Mouse (Mus musculus): ENCODE measurements around the gene Grb14.

The Grb14 gene

DNA sequence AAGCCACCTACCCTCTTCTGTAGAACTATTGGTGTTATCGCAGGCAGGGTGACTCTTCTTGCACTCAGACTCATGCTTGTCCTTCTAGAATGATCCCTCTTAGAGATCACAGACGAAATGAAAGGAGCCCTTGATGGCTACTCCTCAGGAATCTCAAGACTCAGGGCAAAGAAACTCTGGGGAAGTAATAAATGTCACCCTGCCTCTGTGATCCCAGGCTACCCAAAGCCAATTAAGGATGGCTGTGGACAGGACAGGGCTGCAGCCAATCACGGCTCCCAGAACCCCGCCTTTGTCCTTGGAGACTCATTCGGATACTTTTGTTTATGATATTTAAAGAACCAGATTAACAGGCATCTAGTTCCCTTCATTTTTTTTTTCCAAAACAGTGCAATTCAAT is 49.2 kb downstream of the Grb14 start:
- in situ Hi-C loops (cut with MboI; ENCODE audit: unreplicated experiment in 2 of 2) = no loop called here

DNA sequence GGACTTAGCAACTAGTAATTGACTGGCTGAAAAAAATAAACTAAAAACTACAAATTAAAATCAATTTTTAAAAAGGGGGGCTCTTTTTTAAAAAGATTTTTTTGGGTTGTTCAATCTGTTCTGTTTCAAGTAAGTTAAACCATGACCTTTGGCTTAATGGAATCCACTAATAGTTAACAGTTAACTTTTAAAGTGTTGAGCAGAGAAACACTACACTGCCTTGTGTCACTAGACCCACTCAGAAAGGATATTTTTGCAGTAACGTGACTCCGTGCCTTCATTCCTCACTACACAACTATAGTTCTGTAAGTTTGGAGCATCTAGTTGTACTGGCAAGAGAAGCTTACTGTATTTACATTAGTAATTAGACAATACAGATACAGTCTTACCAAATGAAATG is 50.2 kb downstream of the Grb14 start:
- in situ Hi-C loops (cut with MboI; ENCODE audit: unreplicated experiment in 2 of 2) = loop anchor here (5.0 to 25.0 kb wide), 3 partner anchors 153 to 588 kb away; partner anchors contain the start of gene Scn3a (in 1 of the 2)

DNA sequence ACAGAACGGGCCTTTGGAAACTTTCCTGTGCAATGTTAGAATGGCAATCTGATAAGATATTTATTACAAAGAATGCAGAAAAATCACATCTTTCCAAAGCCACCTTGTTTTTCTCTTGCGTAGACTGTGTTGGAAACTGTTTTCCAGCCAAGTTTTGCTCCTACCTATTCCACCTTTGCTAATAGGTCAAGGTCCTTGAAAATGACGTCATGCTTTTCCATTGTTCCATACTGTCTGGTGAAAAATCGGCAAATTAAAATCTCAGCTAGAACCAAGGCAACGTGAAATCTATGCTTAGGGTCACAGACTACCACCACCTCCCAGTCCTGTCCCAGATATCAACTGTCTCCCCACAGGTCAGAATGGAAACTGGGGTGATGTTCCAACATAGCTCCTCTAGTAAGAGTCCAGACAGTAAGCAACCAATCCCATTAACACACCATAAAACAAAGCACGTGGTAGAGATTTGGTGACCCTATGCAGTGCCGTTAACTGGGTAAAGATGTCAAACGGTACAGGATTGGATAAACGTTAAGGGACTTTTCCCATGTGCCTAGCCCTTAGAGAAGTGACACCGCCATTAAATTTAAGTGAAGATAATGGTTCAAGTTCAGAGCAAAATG is 50.9 kb downstream of the Grb14 start:
- in situ Hi-C loops (cut with MboI; ENCODE audit: unreplicated experiment in 2 of 2) = loop anchor here (5.0 to 25.0 kb wide), 3 partner anchors 153 to 588 kb away; partner anchors contain the start of gene Scn3a (in 1 of the 2)

DNA sequence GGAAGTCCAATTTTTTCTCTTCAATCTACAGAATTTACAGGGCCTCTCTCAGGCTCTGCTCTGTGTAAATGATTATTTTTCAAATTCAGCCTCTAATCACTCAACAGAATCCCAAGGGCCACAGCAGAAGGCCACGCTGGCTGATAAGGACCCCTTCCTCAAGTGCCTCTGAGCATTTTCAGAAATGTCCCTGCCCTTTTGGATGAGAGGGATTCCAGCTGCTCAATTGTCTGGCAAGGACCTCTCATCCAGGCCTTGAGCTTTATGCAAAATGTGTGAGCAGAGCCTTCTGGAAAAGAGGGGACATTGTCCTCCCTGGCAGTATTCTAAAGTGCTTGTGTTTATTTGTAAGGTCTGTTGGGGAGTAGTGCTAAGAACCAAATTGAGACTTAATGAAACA is 51.7 kb downstream of the Grb14 start:
- in situ Hi-C loops (cut with MboI; ENCODE audit: unreplicated experiment in 2 of 2) = loop anchor here (5.0 to 25.0 kb wide), 3 partner anchors 154 to 589 kb away; partner anchors contain the start of gene Scn3a (in 1 of the 2)

DNA sequence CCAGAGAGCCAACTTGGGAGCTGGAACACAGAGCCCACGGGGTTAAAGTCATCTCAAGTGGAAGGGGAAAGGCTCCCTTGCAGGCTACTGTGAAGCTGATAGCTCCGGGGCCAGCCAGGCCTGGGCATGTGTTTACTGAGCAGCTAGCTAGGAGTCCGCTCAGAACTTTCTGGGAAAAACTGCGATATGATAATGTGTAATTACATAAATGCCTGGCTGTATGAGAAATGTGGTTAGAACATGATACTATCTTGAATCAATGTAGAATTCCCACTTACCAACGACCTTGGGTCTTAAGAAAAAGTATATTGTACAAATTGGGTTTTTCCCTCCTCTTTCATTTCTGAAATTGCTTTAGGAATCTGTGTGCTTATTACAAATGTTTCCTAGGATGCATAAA is 53.0 kb downstream of the Grb14 start:
- in situ Hi-C loops (cut with MboI; ENCODE audit: unreplicated experiment in 2 of 2) = loop anchor here (5.0 to 25.0 kb wide), 3 partner anchors 155 to 590 kb away; partner anchors contain the start of gene Scn3a (in 1 of the 2)

DNA sequence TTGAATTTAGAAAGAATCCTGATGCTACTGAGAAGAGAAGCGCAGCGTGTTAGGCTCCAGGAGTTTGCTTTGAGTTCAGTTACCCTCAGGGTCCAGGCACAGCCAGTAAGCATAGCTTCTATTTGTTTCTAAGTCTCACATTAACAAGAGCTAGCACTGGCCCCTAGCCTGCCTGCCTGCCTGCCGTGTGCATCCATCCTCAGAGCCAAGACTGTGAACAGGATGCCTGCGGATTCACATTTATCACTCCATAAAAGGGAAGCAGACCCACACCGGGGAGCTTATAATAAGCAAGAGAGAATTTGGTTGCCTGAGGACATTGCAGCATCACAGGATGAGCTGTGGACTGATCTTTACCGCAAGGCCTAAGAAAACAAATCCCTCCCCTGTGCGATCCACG is 53.8 kb downstream of the Grb14 start:
- in situ Hi-C loops (cut with MboI; ENCODE audit: unreplicated experiment in 2 of 2) = loop anchor here (5.0 to 25.0 kb wide), 3 partner anchors 156 to 591 kb away; partner anchors contain the start of gene Scn3a (in 1 of the 2)

DNA sequence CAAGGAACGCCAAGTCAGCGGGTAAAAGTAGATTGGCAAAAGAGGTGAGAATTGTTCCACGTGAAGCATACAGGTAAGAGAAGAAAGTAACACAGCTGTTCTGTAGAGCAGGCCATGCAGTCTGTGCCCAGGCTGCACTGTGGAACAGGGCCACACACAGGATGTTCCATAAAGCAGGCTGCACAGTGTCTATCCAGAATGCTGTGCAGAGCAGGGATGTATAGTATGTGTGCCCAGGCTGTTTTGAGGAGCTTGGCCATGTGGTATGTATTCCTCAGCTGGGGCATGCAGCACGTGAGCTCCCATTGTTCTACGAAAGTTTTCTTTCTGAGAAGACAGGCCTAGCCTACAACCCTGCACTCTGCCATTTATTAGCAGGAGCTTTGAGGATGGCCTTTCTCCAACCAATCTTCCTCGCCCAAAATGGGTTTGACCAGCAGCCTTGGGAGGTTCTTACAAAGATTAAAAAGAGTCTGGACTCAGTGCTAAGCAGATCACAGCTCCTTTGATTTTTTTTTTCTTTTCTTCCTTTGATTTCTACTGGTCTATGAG is 57.8 kb downstream of the Grb14 start:
- in situ Hi-C loops (cut with MboI; ENCODE audit: unreplicated experiment in 2 of 2) = loop anchor here (25.0 kb wide), 2 partner anchors 445 to 595 kb away; partner anchors contain the start of gene Scn3a (in 1 of the 2)

DNA sequence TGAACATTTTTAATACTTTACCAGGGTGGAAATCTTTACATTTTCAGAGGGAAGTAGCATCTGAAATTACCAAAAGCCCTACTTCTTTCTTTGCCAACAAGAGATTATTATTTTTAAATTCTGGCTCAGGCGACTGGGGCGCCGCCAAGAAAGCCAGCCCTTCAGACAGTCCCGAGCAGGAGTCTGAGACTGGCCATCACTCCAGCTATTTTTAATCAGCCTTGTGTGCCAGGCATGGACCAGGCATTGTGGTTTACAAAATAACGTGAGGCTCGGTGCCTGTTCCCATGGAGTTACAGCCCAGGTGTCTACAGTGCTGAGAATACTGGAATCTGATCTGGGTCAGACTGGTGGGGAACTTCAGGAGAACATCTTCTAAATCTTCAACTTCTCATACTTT is 58.5 kb downstream of the Grb14 start:
- in situ Hi-C loops (cut with MboI; ENCODE audit: unreplicated experiment in 2 of 2) = loop anchor here (25.0 kb wide), 2 partner anchors 446 to 596 kb away; partner anchors contain the start of gene Scn3a (in 1 of the 2)

DNA sequence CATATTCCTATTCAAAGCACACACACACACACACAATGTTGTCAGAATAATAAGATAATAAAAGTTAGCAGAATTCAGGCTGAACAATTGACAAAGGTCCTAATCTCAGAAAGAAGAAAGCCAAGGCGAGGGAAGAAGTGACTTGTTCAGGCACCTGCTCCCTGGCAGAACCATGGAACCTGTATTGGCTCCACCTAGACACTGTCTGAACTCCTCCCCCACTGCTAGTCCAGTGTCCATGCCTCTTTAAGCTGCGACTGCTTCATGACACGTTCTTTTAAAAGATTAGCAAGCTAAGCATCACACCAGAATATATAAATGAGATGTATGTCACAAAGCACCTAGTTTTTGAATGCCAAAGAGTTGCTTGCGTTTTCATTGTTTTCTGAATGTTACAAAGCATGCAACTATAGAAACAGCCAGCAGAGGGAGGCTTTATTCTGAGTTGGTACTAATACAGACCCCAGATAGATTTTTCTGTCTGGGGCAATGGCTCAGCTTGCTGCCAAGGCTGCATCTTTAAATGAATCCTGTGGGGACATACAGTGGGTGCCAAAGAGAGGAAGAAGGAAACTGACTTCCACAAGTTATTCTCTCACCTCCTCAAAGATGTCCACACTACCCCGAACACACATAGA is 59.4 kb downstream of the Grb14 start:
- in situ Hi-C loops (cut with MboI; ENCODE audit: unreplicated experiment in 2 of 2) = loop anchor here (25.0 kb wide), 2 partner anchors 447 to 597 kb away; partner anchors contain the start of gene Scn3a (in 1 of the 2)

DNA sequence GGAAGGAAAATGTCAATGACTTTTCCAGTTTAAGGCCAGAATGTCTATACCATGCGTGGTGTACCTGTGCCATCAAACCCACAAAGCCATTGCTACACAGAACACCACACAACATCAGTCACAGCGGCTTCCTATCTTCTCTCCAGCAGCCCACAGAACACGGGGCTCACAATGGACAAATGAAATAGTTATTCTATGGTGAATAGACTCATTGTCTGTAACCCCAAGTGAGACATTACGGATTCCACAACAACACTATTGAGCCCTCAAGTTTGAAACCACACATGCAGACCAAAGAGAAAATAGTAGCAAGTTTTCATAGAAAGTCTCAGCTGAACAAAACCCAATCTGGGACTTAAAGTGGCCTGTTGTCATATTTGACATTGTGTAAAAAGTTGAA is 62.6 kb downstream of the Grb14 start:
- in situ Hi-C loops (cut with MboI; ENCODE audit: unreplicated experiment in 2 of 2) = loop anchor here (5.0 to 25.0 kb wide), 3 partner anchors 370 to 600 kb away; partner anchors contain the start of gene Scn3a (in 1 of the 2)

DNA sequence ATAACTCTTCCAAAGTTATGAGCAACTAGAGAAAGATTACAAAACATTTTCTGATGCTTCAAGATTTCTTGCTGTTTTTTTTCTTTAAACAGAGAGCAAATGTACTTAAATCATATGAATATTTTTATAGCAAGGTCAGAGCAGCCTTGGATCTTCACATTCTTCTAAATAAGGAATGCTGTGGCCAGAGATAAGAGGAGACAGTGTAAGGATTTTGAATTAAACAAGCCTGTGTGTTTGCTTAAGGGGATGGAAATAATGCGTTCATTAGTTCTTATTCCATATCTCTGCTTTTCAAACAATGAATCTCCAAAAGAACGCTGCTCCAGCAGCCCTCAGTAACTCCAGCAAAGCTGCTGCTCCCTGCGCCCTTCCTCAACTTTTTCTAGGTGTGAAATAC is 63.4 kb downstream of the Grb14 start:
- in situ Hi-C loops (cut with MboI; ENCODE audit: unreplicated experiment in 2 of 2) = loop anchor here (5.0 to 25.0 kb wide), 3 partner anchors 371 to 601 kb away; partner anchors contain the start of gene Scn3a (in 1 of the 2)

DNA sequence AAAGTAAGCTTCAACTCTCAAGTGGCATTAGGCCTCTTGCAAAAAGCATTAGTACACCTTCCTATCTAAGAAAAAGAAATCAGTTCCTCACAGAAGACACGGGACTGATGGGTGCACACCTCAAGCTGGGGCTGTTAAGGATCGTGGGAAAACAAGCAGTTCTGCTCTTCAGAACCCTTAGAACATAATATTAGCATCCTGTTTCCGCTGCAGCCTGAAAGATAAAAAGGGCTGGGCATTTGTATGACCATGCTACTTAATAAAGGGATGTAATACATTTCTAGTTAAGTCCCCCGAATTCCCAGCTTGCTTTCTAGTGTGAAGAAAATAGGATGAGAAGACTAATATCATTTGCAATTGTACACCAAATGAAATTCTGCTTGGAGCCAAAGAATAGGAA is 65.1 kb downstream of the Grb14 start:
- in situ Hi-C loops (cut with MboI; ENCODE audit: unreplicated experiment in 2 of 2) = loop anchor here (5.0 to 25.0 kb wide), 4 partner anchors 373 to 615 kb away; partner anchors contain the start of gene Scn3a (in 1 of the 2)

DNA sequence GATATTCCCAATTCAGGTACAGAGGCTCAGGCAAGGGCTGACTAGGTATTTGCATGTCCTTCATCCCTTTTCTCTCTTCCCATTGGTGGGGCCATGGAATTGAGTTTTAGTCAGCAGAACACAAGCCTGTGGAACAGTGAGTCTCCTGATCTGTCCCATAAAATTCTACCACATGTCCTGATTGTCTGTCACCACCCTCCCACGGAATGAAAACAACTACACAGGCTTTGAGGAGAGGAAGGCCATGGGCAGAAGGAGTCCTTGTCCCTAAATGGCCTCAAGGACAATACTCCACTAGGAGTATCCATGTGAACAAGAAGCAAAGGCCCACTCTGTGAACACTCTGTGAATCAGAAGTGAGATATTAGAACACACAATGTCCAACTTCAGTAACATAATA is 69.3 kb downstream of the Grb14 start:
- in situ Hi-C loops (cut with MboI; ENCODE audit: unreplicated experiment in 2 of 2) = loop anchor here (10.0 to 25.0 kb wide), 3 partner anchors 457 to 619 kb away; partner anchors contain the start of gene Scn3a (in 1 of the 2)

DNA sequence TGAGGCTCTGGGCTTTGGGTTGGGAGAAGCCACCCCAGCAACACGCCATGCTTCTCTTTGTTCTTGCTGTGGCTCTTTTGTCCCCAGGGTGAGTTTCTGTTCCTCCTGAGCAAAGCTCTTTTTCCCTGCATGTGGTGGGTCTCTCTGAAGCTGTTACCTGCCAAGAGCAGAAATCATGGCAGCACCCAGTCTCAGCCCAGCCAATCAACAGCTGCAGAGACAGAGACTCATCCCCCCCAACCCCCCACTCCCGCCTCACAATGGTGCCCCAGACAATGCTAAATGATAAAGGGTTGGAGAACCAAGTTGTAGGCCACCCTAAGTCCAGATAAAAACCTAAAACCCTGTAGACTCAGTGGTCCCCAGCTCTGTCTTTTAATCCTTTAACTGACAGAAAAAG is 75.6 kb downstream of the Grb14 start:
- in situ Hi-C loops (cut with MboI; ENCODE audit: unreplicated experiment in 2 of 2) = no loop called here

DNA sequence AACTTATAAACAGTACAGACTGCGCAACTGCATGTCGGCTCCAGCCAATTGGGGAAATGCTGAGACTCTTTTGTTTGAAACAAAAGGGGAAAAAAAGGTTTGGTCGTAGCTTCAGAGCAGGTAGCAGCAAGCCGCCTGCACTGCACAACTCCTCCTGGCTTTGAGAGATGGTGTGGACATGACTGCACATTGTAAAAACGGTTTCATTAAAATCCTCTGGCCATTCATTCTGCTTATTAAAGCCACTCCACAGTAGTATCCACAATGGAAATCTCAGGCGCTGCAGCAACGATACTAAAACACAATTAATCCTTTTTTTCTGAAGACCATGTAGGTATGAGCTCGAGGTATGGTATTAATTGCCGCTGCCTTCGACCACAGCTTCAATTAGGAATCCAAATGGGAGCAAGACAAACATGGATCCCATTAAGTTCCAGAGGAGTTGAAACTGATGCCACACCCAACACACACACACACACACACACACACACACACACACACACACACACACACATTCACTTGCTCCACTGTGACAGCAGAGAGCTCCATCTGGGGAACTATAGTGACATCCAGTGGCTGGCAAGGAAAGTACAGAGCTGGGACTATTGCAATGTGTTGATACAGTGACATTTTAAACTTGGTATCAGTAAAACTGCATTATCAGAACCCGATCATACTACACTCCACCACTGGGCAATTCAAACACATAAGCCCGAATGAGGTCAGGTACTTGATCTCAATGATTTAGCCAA is 76.2 kb downstream of the Grb14 start:
- in situ Hi-C loops (cut with MboI; ENCODE audit: unreplicated experiment in 2 of 2) = no loop called here

DNA sequence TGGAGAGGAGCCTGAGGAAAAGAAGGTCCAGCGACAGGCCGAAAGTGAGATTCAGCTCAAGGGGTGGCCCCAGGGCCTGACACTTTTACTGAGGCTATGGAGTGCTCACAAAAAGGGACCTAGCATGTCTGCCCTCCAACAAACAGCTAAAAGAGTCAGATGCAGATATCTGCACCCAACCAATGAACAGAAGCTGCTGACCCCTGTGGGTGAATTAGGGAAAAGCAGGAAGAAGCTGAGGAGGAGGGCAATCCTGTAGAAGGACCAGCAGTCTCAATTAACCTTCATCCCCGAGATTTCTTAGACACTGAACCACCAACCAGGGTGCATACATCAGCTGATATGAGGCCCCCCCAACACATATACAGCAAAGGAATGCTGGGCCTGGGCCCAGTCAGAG is 77.3 kb downstream of the Grb14 start:
- in situ Hi-C loops (cut with MboI; ENCODE audit: unreplicated experiment in 2 of 2) = no loop called here

DNA sequence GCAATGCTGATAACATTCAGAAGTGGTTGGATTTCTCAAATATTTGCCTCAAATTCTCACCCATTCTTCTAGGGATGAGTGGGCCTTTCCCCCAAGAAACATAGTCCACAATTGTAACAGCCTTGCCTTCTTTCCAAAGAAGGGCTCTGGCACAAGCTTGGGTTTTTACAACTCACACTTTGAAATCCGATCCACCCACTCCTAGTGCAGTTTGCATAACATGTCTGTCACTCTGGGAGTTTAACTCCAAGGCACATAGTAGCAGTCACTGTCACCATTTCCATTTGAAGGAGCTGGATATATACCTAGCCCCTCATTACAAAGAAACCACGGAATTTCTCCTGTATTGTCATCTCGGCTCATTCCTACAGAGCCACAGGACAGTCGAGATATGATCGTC is 103.9 kb downstream of the Grb14 start:
- in situ Hi-C loops (cut with MboI; ENCODE audit: unreplicated experiment in 2 of 2) = no loop called here

DNA sequence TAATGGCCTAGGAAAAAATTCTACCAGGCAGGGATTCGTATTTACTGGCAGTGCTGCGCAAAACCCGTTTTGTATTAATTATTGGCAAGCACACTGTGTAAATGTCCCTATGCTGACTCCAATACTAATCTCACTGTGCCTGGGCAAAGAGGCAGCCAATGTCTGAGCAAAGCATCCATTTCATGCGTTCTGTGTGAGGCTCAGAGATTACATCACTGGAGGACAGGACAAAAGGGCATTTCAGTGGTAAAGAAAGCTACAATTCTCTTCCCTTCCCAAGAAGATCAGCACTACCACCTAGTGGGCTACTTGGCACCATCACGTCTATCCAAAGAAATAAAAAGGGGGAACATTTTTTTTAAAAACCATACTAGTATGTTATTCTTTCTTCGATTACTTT is 109.3 kb downstream of the Grb14 start:
- in situ Hi-C loops (cut with MboI; ENCODE audit: unreplicated experiment in 2 of 2) = no loop called here

DNA sequence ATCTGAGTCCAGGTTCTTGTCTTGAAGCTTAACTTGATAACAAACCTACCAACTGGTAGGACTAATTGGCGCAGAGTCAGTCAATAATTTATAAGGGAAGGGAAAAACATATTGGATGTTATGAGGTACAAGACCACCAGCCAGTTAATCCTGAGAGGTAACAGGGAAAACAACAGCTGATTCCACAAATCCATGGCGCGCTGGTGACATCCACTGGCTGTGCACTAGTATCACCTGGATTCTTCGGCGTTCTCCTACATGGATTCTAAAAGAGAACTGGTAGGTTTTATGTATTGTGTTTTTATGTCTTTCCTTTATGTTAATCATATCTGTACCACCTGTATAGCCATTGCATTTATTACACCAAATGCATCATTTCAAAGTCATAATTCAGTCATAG is 119.9 kb downstream of the Grb14 start:
- in situ Hi-C loops (cut with MboI; ENCODE audit: unreplicated experiment in 2 of 2) = no loop called here

DNA sequence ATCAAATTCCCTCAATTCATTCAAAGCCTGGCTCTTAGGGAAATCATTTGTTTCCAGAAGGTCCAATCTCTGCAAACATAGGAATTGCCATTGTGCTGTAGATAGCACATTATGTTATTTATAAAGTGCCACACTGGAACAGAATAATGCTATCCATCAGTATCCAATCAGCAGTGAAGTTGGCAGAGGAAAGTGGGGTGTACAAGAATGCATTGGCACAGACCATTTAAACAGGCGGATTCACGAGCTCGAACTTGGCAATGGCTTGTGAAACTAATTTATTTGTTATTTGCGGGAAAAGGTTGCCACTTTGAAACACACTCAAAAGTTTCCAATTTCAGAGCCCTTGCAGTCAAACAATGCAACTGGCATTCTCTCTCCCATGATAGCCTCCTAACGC is 126.9 kb downstream of the Grb14 start:
- in situ Hi-C loops (cut with MboI; ENCODE audit: unreplicated experiment in 2 of 2) = no loop called here
